Mouse (Mus musculus): ENCODE data around the gene Elovl6.

The Elovl6 gene

DNA sequence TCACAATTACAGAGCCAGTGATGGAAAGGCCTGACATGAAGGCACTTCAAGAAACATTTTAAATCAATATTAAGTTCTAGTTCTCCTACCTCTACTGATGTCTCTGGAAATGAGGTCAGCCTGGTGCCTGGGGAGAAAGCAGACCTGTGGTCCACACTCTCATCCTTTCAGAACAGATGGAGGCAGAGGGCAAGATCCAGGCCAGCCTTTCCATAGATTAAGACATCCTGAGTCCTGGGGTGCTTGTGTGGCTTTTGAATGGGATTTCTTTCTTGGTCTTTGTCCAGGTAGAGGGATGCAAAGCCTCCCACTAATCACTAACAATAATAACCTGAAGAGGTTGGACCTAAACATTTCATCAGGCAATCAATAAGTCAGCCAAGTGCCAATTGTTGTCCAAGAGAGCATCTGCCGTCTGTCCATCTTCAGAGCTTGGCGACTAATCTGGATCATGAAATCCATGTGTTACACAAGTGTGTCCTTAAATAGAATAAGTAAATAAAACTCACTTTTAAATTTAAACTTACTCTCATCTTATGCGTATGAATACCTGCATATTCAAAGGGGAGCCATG, 16.2 kb upstream of the Elovl6 start:
- Histone ChIP-seq H3K4me1 (replicated peaks; ENCODE audit: low read depth, low read length) (no peaks in the 10 kb centered on the region), H3K36me3 (ENCODE audit: insufficient read depth, low read length) (no peaks in the 10 kb centered on the region), H3K4me3 (replicated peaks; ENCODE audit: low read length) (no peak overlapping the region), H3K27me3 (ENCODE audit: insufficient read depth, low read length) (no peaks in the 10 kb centered on the region), H3K9me3 (ENCODE audit: low read length) (0 out of 2 replicates have a peak, but pooled peaks cover 4% of the 10 kb centered on the region)
- no peak for TF ChIP-seq POU5F1 (IDR thresholded peaks at IDR 0.05; ENCODE audit: borderline replicate concordance, low read length)
- no peak for TF ChIP-seq CTCF (conservative IDR thresholded peaks at IDR 0.05; ENCODE audit: low read length)
- TF ChIP-seq NANOG (IDR thresholded peaks at IDR 0.05; ENCODE audit: borderline replicate concordance, low read length), result no peak

DNA sequence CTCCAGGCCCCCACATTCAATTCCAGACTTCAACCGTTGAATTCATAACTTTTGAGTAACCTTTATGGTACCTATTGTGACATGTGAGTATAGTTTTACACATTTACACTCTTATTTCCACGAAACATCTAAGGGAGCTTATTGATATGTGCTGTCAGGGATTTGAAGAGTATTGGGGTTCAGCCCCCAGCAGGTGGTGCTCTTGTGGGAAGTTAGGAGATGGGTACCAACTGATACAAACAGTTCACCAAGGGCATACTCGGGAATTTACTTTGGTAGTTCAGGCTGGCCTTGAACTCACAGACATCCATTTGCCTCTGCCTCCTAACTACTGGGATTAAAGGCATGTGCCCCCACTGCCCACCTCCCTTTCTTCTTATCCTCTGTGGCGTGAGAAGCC, 11.7 kb upstream of the Elovl6 start:
- Histone ChIP-seq H3K36me3 (ENCODE audit: insufficient read depth, low read length) (no peaks in the 10 kb centered on the region), H3K27me3 (ENCODE audit: insufficient read depth, low read length) (no peaks in the 10 kb centered on the region), H3K9me3 (ENCODE audit: low read length) (no peaks in the 10 kb centered on the region), H3K4me3 (replicated peaks; ENCODE audit: low read length) (no peak overlapping the region), H3K4me1 (replicated peaks; ENCODE audit: low read depth, low read length) (peaks cover 4% of the 10 kb centered on the region; the same call in 1 of the 2 replicates)
- TF ChIP-seq POU5F1 (IDR thresholded peaks at IDR 0.05; ENCODE audit: borderline replicate concordance, low read length) (no peak), CTCF (conservative IDR thresholded peaks at IDR 0.05; ENCODE audit: low read length) (no peak), NANOG (IDR thresholded peaks at IDR 0.05; ENCODE audit: borderline replicate concordance, low read length) (no peak)

DNA sequence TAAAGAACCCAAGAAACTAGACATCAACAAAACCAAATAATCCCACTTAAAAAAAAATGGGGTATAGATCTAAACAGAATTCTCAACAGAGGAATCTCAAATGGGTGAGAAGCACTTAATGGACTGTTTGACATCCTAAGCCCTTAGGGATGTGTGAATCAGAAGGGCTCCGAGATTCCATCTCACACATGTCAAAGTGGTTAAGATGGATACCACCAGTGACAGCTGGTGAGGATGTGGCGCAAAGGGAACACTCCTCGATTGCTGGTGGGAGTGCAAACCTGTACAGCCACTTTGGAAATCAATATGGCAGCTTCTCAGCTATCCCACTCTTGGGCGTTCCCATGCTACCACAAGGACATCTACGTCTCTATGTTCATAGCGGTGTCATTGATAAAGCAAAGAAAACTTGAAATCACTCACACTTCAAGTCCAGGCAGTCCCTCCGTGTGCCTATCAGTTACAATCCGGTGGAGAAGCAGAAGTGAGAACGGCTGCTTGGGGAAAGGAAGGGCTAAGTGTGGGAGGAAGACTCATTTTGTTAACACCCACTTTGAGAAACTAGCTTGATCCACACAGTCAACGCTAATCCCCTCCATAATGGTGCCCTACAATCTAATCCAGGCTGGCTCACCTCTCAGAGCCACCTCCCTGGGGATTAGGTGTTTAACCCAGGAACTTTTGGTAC, 8.6 kb upstream of the Elovl6 start:
- TF ChIP-seq POU5F1 (IDR thresholded peaks at IDR 0.05; ENCODE audit: borderline replicate concordance, low read length) (no peak), CTCF (conservative IDR thresholded peaks at IDR 0.05; ENCODE audit: low read length) (no peak), NANOG (IDR thresholded peaks at IDR 0.05; ENCODE audit: borderline replicate concordance, low read length) (no peak)
- Histone ChIP-seq H3K4me3 (replicated peaks; ENCODE audit: low read length) (no peak overlapping the region), H3K27me3 (ENCODE audit: insufficient read depth, low read length) (no peaks in the 10 kb centered on the region), H3K36me3 (ENCODE audit: insufficient read depth, low read length) (no peaks in the 10 kb centered on the region), H3K9me3 (ENCODE audit: low read length) (no peaks in the 10 kb centered on the region), H3K4me1 (replicated peaks; ENCODE audit: low read depth, low read length) (peaks cover 8% of the 10 kb centered on the region)

DNA sequence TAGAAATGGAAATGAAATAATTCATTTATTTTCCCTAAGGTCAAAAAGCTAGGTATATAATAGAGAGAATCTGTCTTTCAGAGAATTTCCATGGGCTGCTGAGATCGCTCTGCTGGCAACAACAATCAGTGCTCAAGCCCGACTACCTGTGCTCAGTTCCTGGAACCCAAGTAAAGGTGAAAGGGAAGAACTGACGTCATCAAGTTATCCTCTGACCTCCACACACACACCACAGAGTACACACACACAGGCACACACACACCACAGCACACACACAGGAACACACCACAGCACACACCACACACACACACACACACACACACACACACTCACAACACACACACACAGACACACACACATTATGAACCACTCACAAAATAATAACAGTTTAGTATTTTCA, 5.1 kb upstream of the Elovl6 start:
- H3K9me3 ChIP-seq (ENCODE audit: low read length), result no peaks in the 10 kb centered on the region
- TF ChIP-seq POU5F1 (IDR thresholded peaks at IDR 0.05; ENCODE audit: borderline replicate concordance, low read length) (no peak), NANOG (IDR thresholded peaks at IDR 0.05; ENCODE audit: borderline replicate concordance, low read length) (no peak), CTCF (conservative IDR thresholded peaks at IDR 0.05; ENCODE audit: low read length) (no peak)
- peaks cover 42% of the 10 kb centered on the region for H3K4me1 ChIP-seq (replicated peaks; ENCODE audit: low read depth, low read length)
- no peaks in the 10 kb centered on the region for H3K36me3 ChIP-seq (ENCODE audit: insufficient read depth, low read length)
- H3K4me3 ChIP-seq (replicated peaks; ENCODE audit: low read length), result no peak overlapping the region
- H3K27me3 ChIP-seq (ENCODE audit: insufficient read depth, low read length), result no peaks in the 10 kb centered on the region

DNA sequence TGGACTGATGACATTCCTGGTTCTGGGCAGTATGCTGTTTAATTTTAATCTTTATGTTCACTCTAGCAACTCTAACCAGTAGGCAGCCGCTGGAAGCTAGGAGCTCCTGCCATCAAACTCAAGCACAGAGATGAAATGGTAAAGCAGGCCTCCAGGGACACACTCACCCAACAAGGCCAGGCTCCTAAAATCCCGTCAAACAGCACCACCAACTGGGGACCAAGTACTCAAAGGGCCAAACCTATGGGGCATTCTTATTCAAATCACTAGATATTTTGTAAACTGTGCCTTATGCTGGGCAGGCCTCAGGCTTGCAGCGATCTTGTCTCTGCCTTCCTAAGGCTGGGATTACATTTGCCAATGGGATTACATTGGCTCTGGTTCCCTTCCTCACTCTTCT, 2.8 kb upstream of the Elovl6 start:
- H3K36me3 ChIP-seq (ENCODE audit: insufficient read depth, low read length), result no peaks in the 10 kb centered on the region
- H3K9me3 ChIP-seq (ENCODE audit: low read length), result no peaks in the 10 kb centered on the region
- H3K4me1 ChIP-seq (replicated peaks; ENCODE audit: low read depth, low read length), result peaks cover 38% of the 10 kb centered on the region
- no peaks in the 10 kb centered on the region for H3K27me3 ChIP-seq (ENCODE audit: insufficient read depth, low read length)
- TF ChIP-seq POU5F1 (IDR thresholded peaks at IDR 0.05; ENCODE audit: borderline replicate concordance, low read length), result no peak
- no peak for TF ChIP-seq CTCF (conservative IDR thresholded peaks at IDR 0.05; ENCODE audit: low read length)
- TF ChIP-seq NANOG (IDR thresholded peaks at IDR 0.05; ENCODE audit: borderline replicate concordance, low read length), result no peak
- no peak overlapping the region for H3K4me3 ChIP-seq (replicated peaks; ENCODE audit: low read length)

DNA sequence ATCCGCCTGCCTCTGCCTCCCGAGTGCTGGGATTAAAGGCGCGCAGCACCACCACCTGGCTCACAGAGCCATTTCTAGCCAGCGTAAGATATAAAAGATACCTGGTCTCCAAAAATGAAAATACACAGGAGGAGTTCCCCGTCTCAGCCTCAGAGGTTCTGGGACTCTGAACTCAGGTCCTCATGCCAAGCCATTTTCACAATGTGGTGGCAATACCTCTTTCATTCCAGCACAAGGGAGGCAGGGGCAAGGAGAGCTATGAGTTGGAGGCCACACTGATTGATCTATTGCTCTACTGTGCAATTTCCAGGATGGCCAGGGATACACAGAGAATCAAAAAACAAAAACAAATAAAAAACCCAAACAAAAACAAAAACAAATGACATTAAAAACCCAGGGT, 1.7 kb upstream of the Elovl6 start:
- TF ChIP-seq CTCF (conservative IDR thresholded peaks at IDR 0.05; ENCODE audit: low read length), result no peak
- TF ChIP-seq NANOG (IDR thresholded peaks at IDR 0.05; ENCODE audit: borderline replicate concordance, low read length), result no peak
- no peak for TF ChIP-seq POU5F1 (IDR thresholded peaks at IDR 0.05; ENCODE audit: borderline replicate concordance, low read length)
- 0 out of 2 replicates have a peak overlapping the region, but pooled peaks have one; percentile 4 for H3K4me3 ChIP-seq (replicated peaks; ENCODE audit: low read length)
- H3K27me3 ChIP-seq (ENCODE audit: insufficient read depth, low read length), result no peaks in the 10 kb centered on the region
- H3K9me3 ChIP-seq (ENCODE audit: low read length), result no peaks in the 10 kb centered on the region
- peaks cover 9% of the 10 kb centered on the region for H3K36me3 ChIP-seq (ENCODE audit: insufficient read depth, low read length)
- H3K4me1 ChIP-seq (replicated peaks; ENCODE audit: low read depth, low read length), result peaks cover 49% of the 10 kb centered on the region

DNA sequence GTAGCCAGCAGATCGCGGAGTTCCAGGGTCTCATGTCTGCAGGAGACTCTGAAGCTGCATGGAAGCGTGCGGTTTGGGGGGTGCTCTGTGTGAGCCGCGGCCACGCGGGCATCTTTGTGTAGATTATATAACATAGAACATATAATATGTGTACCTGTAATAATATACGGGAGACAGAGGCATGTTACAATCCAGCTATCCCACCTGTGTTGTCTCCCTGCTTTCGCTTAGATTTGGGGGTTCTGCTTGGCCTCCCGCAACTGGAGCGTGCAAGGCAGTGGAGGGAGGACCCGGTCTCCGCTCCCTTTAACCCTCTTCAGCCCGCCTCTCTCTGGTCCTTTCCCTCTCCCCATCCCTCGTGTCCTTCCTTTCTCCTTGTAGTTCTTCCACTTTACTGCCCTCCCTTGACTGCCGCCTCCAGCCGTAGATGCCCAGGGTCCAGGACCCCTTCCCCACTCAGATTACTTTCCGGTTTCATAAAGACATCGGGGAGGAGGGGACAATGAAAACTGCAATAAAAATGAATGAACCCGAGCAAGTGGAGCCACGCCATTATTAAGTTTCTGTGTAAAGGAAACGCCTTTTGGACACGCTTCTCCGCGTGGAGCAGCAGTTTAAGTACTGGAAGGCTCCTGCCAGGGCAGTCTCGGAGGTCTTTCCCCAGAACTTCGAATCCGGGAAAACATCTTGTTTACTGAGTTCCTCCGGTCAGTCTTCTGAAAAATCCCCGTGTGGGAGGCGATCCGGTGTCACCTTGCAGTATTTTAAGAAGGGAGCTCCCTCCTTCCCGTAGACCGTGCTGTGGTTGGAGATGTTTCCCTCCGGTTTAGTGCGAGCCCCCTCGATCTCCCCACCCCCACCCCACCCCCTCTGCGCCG, 949 bp downstream of the Elovl6 start:
- Histone ChIP-seq H3K4me3 (replicated peaks; ENCODE audit: low read length) (peak overlapping the region; percentile 92), H3K27me3 (ENCODE audit: insufficient read depth, low read length) (no peaks in the 10 kb centered on the region), H3K9me3 (ENCODE audit: low read length) (no peaks in the 10 kb centered on the region), H3K36me3 (ENCODE audit: insufficient read depth, low read length) (peaks cover 26% of the 10 kb centered on the region), H3K4me1 (replicated peaks; ENCODE audit: low read depth, low read length) (peaks cover 73% of the 10 kb centered on the region)
- TF ChIP-seq NANOG (IDR thresholded peaks at IDR 0.05; ENCODE audit: borderline replicate concordance, low read length) (no peak), CTCF (conservative IDR thresholded peaks at IDR 0.05; ENCODE audit: low read length) (no peak), POU5F1 (IDR thresholded peaks at IDR 0.05; ENCODE audit: borderline replicate concordance, low read length) (no peak)
